Mouse (Mus musculus): ENCODE data around the gene Smim1. TPM values are rescaled to one million over a fixed set of nuclear protein-coding genes. Genes with fewer than 3 reads are reported as not detected.

The Smim1 gene
- polyA plus RNA-seq, 1 experiment from 2014 or later = 10.5 TPM

DNA sequence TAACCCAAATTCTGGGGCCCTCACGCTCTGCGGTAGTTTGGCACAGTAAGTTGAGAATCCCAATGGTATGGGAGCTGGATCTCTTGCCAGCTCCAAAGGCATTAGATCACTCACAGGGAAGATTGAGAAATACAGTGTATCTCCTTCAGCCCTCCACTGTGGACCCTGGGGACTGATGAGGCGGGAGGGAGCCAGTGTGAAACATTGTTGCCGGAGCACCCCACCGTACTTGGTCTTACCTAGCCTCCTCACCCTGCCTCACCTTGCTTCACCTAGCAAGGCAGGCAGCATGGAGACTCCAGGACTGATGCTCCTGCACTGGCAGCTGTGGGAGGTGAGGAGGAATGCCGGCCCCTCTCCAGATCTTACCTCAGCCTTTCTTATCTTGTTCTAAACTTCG is 29.5 kb upstream of the Smim1 start:
- DNase-seq (ENCODE audit: low spot score) = no peak
- WGBS = 87% methylated on average over 7 of the region's 7 CpGs

DNA sequence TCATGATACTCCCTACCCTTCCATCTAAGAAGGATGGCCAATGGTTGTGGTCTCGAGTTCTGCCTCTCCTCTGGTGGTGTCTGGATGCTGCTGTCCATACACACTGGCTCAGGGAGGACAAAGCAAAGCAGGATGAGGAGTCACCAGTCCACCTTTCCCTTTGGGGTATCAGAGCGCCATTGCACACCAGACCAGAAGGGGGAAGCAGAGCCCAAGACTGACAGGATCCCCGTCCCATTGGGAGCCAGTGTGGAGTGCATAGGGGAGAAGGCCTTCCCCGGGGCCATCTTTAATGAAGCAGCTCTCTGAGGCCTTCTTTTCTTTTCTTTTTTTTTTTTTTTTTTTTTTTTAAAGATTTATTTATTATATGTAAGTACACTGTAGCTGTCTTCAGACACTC is 27.0 kb upstream of the Smim1 start:
- ATAC-seq (ENCODE audit: insufficient read depth, low FRiP score, low TSS enrichment) = no peak
- Histone ChIP-seq H3K27me3 (ENCODE audit: control insufficient read depth, insufficient read depth, low read length) (no peaks in the 10 kb centered on the region), H3K4me3 (ENCODE audit: low read depth, low read length) (no peak overlapping the region), H3K4me2 (ENCODE audit: low read depth) (no peak overlapping the region), H3K4me1 (ENCODE audit: control insufficient read depth, insufficient read depth, low read length) (no peaks in the 10 kb centered on the region), H3K36me3 (ENCODE audit: control insufficient read depth, insufficient read depth, low read length) (no peaks in the 10 kb centered on the region), H3K9me3 (ENCODE audit: control insufficient read depth, low read length) (no peaks in the 10 kb centered on the region), H3K9ac (ENCODE audit: low read length) (no peak overlapping the region), H3K27ac (ENCODE audit: low read depth, low read length) (no peak overlapping the region)
- 65% methylated on average over 4 of the region's 4 CpGs for WGBS
- no peak for DNase-seq (ENCODE audit: low spot score)

More for the DNA sequence above, 29.5 kb upstream of the Smim1 start:
- Histone ChIP-seq H3K27ac (ENCODE audit: low read depth, low read length) (no peak overlapping the region), H3K4me2 (ENCODE audit: low read depth) (no peak overlapping the region), H3K9me3 (ENCODE audit: control insufficient read depth, low read length) (no peaks in the 10 kb centered on the region), H3K9ac (ENCODE audit: low read length) (no peak overlapping the region), H3K36me3 (ENCODE audit: control insufficient read depth, insufficient read depth, low read length) (no peaks in the 10 kb centered on the region), H3K27me3 (ENCODE audit: control insufficient read depth, insufficient read depth, low read length) (no peaks in the 10 kb centered on the region), H3K4me1 (ENCODE audit: control insufficient read depth, insufficient read depth, low read length) (no peaks in the 10 kb centered on the region), H3K4me3 (ENCODE audit: low read depth, low read length) (no peak overlapping the region)
- ATAC-seq (ENCODE audit: insufficient read depth, low FRiP score, low TSS enrichment) = no peak

DNA sequence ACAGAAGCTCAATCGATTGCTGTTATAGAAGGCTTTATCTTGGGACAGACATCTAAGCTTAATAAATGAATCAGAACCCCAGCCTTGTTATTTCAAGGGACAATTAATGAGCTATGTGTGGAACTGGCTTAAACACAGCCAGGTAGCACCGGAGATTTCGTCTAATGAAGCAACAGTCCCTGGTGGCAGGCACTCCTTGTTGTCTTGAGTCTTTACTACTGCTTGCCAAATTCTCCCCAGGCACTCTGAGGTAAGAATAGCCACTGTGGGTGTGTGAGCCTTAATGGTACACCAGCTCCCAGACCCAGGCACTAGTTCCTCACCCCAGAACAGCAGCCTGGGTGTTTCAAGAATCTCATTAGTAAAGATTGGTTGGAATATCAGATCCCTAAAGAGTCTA is 25.4 kb upstream of the Smim1 start:
- Histone ChIP-seq H3K4me2 (ENCODE audit: low read depth) (no peak overlapping the region), H3K4me1 (ENCODE audit: control insufficient read depth, insufficient read depth, low read length) (no peaks in the 10 kb centered on the region), H3K27me3 (ENCODE audit: control insufficient read depth, insufficient read depth, low read length) (no peaks in the 10 kb centered on the region), H3K9ac (ENCODE audit: low read length) (no peak overlapping the region), H3K27ac (ENCODE audit: low read depth, low read length) (no peak overlapping the region), H3K36me3 (ENCODE audit: control insufficient read depth, insufficient read depth, low read length) (no peaks in the 10 kb centered on the region), H3K4me3 (ENCODE audit: low read depth, low read length) (no peak overlapping the region), H3K9me3 (ENCODE audit: control insufficient read depth, low read length) (no peaks in the 10 kb centered on the region)
- no peak for DNase-seq (ENCODE audit: low spot score)
- ATAC-seq (ENCODE audit: insufficient read depth, low FRiP score, low TSS enrichment) = no peak
- 85% methylated on average over 3 of the region's 3 CpGs for WGBS

DNA sequence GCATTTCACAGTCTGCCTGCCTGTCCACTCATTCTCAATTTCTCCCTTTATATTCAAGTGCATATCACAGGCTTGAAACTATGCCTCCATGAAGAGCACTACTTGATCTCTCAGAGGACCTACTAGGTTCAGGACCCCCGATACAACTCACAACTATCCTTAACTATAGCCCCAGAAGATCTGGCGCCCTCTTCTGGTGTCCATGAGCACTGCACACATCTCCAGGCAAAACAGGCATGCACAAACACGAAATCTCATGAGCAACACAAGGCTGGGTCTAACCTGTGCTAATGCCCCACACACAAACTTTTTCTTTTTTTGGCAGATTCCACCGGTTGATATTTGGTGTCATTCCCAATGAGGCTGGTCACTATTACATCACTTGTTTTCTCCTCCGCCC is 19.8 kb upstream of the Smim1 start:
- Histone ChIP-seq H3K27ac (ENCODE audit: low read depth, low read length) (no peak overlapping the region), H3K4me2 (ENCODE audit: low read depth) (no peak overlapping the region), H3K4me3 (ENCODE audit: low read depth, low read length) (no peak overlapping the region), H3K27me3 (ENCODE audit: control insufficient read depth, insufficient read depth, low read length) (no peaks in the 10 kb centered on the region), H3K4me1 (ENCODE audit: control insufficient read depth, insufficient read depth, low read length) (no peaks in the 10 kb centered on the region), H3K9ac (ENCODE audit: low read length) (no peak overlapping the region), H3K9me3 (ENCODE audit: control insufficient read depth, low read length) (no peaks in the 10 kb centered on the region), H3K36me3 (ENCODE audit: control insufficient read depth, insufficient read depth, low read length) (no peaks in the 10 kb centered on the region)
- DNase-seq (ENCODE audit: low spot score) (no peak), ATAC-seq (ENCODE audit: insufficient read depth, low FRiP score, low TSS enrichment) (no peak)
- WGBS = 70% methylated on average over 5 of the region's 5 CpGs

DNA sequence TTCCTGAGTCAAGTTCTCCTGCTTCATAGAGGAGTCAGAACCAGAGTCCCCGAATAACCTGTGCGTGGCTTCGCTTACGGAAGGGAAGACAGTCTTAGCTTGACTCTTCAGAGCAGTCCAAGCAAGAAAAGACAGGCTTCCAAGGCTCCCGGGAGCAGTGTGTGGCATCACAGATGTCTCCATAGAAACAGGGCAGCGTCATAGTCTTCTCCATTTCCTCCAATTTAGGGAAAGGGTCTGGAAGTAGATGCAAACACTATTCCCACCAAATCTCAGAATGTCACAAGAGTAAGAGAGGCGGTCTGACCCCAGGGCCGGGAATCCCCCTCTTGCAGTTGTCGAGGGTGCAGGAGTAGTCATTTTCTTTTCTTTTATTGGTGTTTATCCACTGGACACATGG is 16.5 kb upstream of the Smim1 start, which contains the start of gene Ccdc27:
TSS of gene Ccdc27 (minus strand) at position 101 of the 400 bp plus-strand sequence.
- 85% methylated on average over 9 of the region's 9 CpGs for WGBS
- Histone ChIP-seq H3K4me3 (ENCODE audit: low read depth, low read length) (no peak within 1 kb of the TSS), H3K4me2 (ENCODE audit: low read depth) (no peak within 1 kb of the TSS), H3K27me3 (ENCODE audit: control insufficient read depth, insufficient read depth, low read length) (no peaks in the 10 kb centered on the region), H3K9ac (ENCODE audit: low read length) (no peak within 1 kb of the TSS), H3K4me1 (ENCODE audit: control insufficient read depth, insufficient read depth, low read length) (no peaks in the 10 kb centered on the region), H3K36me3 (ENCODE audit: control insufficient read depth, insufficient read depth, low read length) (no peaks in the 10 kb centered on the region), H3K27ac (ENCODE audit: low read depth, low read length) (no peak within 1 kb of the TSS), H3K9me3 (ENCODE audit: control insufficient read depth, low read length) (no peaks in the 10 kb centered on the region)
- DNase-seq (ENCODE audit: low spot score) (no peak), ATAC-seq (ENCODE audit: insufficient read depth, low FRiP score, low TSS enrichment) (no peak)

DNA sequence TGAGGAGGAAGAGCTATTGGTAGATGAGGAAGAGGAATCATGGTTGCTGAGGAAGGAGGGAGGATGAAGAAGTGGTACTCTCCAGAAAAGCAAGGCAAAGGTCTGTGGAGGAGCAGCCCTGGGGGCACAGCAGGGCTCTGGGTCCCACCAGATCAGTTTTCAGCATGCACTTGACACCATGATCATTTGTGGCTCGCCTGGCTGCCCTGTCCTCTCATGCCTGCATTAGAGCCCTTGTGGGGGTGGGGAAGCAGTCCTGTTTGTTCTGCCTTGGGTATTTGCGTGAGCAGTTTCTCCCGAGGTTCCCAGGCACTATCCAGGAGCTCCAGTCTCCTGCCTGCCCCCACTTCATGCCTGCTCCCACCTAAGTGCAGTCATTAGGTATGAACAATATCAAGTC is 11.1 kb upstream of the Smim1 start:
- Histone ChIP-seq H3K36me3 (ENCODE audit: control insufficient read depth, insufficient read depth, low read length) (no peaks in the 10 kb centered on the region), H3K4me1 (ENCODE audit: control insufficient read depth, insufficient read depth, low read length) (no peaks in the 10 kb centered on the region), H3K9ac (ENCODE audit: low read length) (no peak overlapping the region), H3K4me3 (ENCODE audit: low read depth, low read length) (no peak overlapping the region), H3K9me3 (ENCODE audit: control insufficient read depth, low read length) (no peaks in the 10 kb centered on the region), H3K4me2 (ENCODE audit: low read depth) (no peak overlapping the region), H3K27me3 (ENCODE audit: control insufficient read depth, insufficient read depth, low read length) (no peaks in the 10 kb centered on the region), H3K27ac (ENCODE audit: low read depth, low read length) (no peak overlapping the region)
- 42% methylated on average over 3 of the region's 3 CpGs for WGBS
- no peak for ATAC-seq (ENCODE audit: insufficient read depth, low FRiP score, low TSS enrichment)
- no peak for DNase-seq (ENCODE audit: low spot score)

DNA sequence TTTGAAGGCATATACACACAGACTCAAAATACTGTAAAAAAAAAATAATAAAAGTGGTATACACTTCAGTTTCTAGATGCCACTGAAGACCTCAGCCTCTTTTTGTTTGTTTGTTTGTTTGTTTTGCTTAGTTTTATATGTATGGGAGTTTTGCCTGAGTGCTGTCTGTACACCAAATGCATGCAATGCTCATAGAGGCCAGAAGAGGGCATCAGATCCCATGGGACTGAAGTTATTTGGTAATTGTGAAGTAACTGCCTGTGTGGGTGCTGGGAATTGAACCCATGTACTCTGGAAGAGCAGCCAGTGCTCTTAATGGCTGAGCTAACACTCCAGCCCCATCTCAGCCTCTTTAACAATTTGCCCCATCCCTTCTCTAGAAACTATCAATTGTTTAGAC is 2.6 kb upstream of the Smim1 start:
- H3K9ac ChIP-seq (ENCODE audit: low read length) = no peak overlapping the region
- ATAC-seq (ENCODE audit: insufficient read depth, low FRiP score, low TSS enrichment) (no peak), DNase-seq (ENCODE audit: low spot score) (no peak)
- no peak overlapping the region for H3K4me2 ChIP-seq (ENCODE audit: low read depth)
- 0 out of 2 replicates have a peak, but pooled peaks cover 7% of the 10 kb centered on the region for H3K27me3 ChIP-seq (ENCODE audit: control insufficient read depth, insufficient read depth, low read length)
- no peak overlapping the region for H3K27ac ChIP-seq (ENCODE audit: low read depth, low read length)
- H3K9me3 ChIP-seq (ENCODE audit: control insufficient read depth, low read length) = no peaks in the 10 kb centered on the region
- H3K4me3 ChIP-seq (ENCODE audit: low read depth, low read length) = no peak overlapping the region
- H3K4me1 ChIP-seq (ENCODE audit: control insufficient read depth, insufficient read depth, low read length) = peaks cover 8% of the 10 kb centered on the region; the same call in 1 of the 2 replicates
- no peaks in the 10 kb centered on the region for H3K36me3 ChIP-seq (ENCODE audit: control insufficient read depth, insufficient read depth, low read length)

DNA sequence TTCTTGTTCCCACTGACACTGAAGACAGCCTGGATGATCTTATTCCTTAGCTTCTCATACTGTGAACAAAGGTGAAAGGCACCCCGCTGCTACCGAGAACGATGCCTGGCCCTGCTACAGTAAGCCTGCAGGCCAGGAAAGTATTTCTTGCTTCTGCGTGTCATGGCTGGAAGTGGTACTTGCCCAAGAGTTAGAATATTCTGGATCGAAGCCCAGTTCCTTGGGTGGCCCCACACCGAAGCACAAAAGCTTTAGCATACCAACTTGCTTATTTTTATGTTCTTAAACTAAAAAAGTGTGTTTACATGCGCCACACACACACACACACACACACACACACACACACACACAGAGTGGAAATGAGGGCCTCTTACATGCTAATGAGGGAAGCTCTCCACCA is 2.0 kb upstream of the Smim1 start:
- no peak overlapping the region for H3K9ac ChIP-seq (ENCODE audit: low read length)
- no peaks in the 10 kb centered on the region for H3K36me3 ChIP-seq (ENCODE audit: control insufficient read depth, insufficient read depth, low read length)
- no peak for ATAC-seq (ENCODE audit: insufficient read depth, low FRiP score, low TSS enrichment)
- H3K4me1 ChIP-seq (ENCODE audit: control insufficient read depth, insufficient read depth, low read length) = peaks cover 8% of the 10 kb centered on the region; the same call in 1 of the 2 replicates
- WGBS = 89% methylated on average over 7 of the region's 7 CpGs
- H3K9me3 ChIP-seq (ENCODE audit: control insufficient read depth, low read length) = no peaks in the 10 kb centered on the region
- H3K4me3 ChIP-seq (ENCODE audit: low read depth, low read length) = no peak overlapping the region
- 0 out of 2 replicates have a peak, but pooled peaks cover 7% of the 10 kb centered on the region for H3K27me3 ChIP-seq (ENCODE audit: control insufficient read depth, insufficient read depth, low read length)
- H3K4me2 ChIP-seq (ENCODE audit: low read depth) = no peak overlapping the region
- no peak overlapping the region for H3K27ac ChIP-seq (ENCODE audit: low read depth, low read length)
- no peak for DNase-seq (ENCODE audit: low spot score)

DNA sequence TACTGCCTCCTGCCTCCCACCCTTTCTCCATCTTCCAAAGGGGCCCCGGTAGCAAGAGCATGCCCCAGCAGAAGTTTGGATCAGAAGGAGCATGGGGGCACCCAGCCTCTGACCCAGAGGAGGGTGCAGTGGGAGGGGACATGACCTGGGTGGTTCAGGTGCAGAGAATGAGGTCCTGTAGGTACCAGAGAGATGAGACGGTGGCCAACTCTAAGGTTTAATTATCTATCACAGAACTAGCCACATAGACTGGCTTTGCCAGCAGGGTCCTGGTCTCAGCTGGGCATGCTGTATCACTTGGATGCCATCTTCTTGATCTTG is 371 bp upstream of the Smim1 start:
- ATAC-seq (ENCODE audit: insufficient read depth, low FRiP score, low TSS enrichment) = no peak
- Histone ChIP-seq H3K27ac (ENCODE audit: low read depth, low read length) (no peak overlapping the region), H3K9me3 (ENCODE audit: control insufficient read depth, low read length) (no peaks in the 10 kb centered on the region), H3K4me3 (ENCODE audit: low read depth, low read length) (peak overlapping the region; percentile 25; the same call in 1 of the 2 replicates), H3K27me3 (ENCODE audit: control insufficient read depth, insufficient read depth, low read length) (0 out of 2 replicates have a peak, but pooled peaks cover 7% of the 10 kb centered on the region), H3K4me2 (ENCODE audit: low read depth) (peak overlapping the region; percentile 41), H3K36me3 (ENCODE audit: control insufficient read depth, insufficient read depth, low read length) (0 out of 2 replicates have a peak, but pooled peaks cover 3% of the 10 kb centered on the region), H3K4me1 (ENCODE audit: control insufficient read depth, insufficient read depth, low read length) (peaks cover 8% of the 10 kb centered on the region; the same call in 1 of the 2 replicates), H3K9ac (ENCODE audit: low read length) (no peak overlapping the region)
- no peak for DNase-seq (ENCODE audit: low spot score)
- 31% methylated on average over 2 of the region's 2 CpGs for WGBS

Measured in neural tube, embryonic 11.5 days (tissue).